Mouse (Mus musculus) CD4-positive, CD25-positive, alpha-beta regulatory T cell, adult 4 months (primary cell): Measurements from ENCODE around the gene Ube3c. TPM values are rescaled to one million over a fixed set of nuclear protein-coding genes. Genes with fewer than 3 reads are reported as not detected.

Experiments used
- ATAC-seq: one replicate; pipeline ENCODE4 v1.8.0; 2017
- polyA plus RNA-seq, 2 experiments: library from polyadenylated mRNA; unstranded; fragments of 100-300 nt; shearing (Covaris generic); gene quantifications; one replicate each; pipeline ENCODE4 v1.2.1; 2017

Ube3c gene
- polyA plus RNA-seq, 2 experiments from 2014 or later = 19.0 to 19.2 TPM

- ATAC-seq = no peak
Measured at GRCm38 (mm10) chr5:29674305-29674704, 105.3 kb downstream of the Ube3c start.

DNA sequence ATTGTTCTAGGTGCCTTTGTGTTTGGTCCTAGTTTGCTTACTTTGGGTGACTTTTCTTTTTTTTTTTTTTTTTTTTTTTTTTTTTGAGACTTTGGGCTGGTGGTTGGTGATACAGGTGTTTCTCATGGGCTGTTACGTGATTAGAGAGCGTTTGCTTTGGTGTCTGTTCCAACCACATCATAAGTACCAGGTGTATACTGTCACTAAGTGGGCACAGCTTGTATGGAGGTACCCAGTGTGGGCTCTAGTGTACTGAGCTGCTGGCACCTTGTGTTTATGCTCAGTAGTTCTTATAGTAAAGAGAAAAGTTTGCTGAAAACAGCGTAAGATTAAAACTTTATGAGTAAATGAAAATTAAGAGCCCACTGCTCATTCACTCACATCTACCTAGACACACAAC, 107.4 kb downstream of the Ube3c start:
- no peak for ATAC-seq

DNA sequence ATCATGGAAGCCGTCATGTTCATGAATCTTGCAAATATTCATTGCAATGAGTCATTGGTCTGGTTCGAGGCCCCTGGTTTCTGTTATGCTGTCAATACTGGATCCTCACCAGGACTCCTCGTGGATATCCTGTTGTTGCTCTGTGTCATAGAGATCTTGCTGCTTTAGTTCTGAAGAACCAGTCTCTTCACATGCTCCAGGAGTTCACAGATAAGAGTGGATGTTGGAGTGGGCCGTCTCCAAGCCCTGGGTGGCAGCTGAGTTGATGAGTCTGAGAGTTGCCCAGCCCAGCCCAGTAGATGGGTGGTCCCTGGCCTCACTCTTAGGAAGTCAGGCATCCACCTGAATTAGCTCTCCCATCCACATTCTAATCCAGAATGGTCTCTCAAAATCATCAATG, 116.0 kb downstream of the Ube3c start:
- no peak for ATAC-seq

DNA sequence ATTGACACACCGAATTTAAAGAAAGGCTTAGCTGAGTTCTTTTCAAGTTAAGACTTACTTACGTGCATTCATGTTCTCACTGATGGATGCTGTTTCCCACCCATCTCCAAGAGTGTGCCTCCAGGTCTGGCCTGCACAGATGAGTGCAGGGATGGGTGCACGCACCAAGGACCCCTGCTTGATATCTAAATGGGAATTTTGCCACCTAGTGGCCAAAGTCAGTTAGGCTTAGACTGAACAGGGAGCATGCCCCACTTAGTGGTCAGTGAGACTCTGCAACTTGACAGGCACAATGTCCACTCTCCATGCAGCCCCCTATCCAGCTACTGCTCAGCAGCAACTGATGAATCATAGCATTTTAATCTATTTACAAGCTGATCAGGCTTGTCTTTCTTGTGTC, 118.6 kb downstream of the Ube3c start:
- no peak for ATAC-seq

GRCm38 (mm10) chr5:29688352-29688751, 119.3 kb downstream of the Ube3c start:
- ATAC-seq = no peak

DNA sequence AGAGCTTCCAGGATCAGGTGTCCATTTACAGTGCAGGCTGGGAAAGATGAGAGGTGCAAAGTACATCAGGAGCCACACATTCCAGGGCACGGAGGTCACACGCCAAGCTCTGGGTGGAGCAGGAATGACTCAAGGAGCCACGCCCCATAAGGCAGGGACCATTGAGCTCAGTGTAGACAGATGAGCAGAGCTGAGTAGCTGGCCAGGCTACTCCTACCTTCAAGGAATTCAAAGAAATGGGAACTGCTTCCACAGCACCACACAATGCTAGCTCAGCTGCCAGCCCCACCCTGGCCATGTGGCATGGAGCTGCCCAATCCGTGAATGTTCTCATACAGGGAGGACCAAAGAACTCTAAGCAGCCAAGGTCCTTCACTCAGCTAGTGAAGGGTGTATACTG, 129.5 kb downstream of the Ube3c start:
- ATAC-seq = no peak

GRCm38 (mm10) chr5:29699520-29700202, 130.6 kb downstream of the Ube3c start:
- ATAC-seq = no peak

- no peak for ATAC-seq
Measured at GRCm38 (mm10) chr5:29707241-29707640, 138.2 kb downstream of the Ube3c start.

GRCm38 (mm10) chr5:29708258-29708657, 139.2 kb downstream of the Ube3c start:
- ATAC-seq = no peak

DNA sequence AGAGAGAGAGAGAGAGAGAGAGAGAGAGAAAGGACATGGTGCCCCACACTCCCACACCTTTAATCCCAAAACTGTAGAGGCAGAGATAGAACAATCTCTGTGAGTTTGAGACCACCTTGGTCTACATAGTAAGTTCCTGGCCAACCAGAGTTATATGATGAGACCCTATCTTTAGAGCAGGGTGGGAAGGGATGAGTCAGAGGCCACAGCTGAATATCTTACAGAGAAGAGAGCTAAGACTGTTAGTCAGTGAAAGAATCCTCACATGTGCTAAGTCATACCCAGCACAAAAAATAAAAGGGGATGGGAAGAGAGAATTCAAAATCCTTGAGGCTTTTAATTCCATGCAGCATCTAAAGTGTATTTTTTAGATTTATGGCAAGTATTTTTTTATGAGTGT, 142.6 kb downstream of the Ube3c start:
- no peak for ATAC-seq

GRCm38 (mm10) chr5:29712906-29713305, 143.9 kb downstream of the Ube3c start:
- no peak for ATAC-seq

- ATAC-seq = no peak
Measured at GRCm38 (mm10) chr5:29721159-29721558, 152.1 kb downstream of the Ube3c start.

GRCm38 (mm10) chr5:29725369-29725768, 156.3 kb downstream of the Ube3c start:
- ATAC-seq = no peak

Other genes with a start within 250 kb of the Ube3c start
- 1 to 10 TPM; 2.3 to 2.8 TPM for gene Lmbr1, start 190.9 kb upstream of the Ube3c start, polyA plus RNA-seq
- 10 to 100 TPM; 10.8 to 17.2 TPM for gene Nom1, start 134.6 kb upstream of the Ube3c start, polyA plus RNA-seq
- not detected for gene Mnx1, start 90.8 kb upstream of the Ube3c start, polyA plus RNA-seq
- gene Dnajb6, start 166.4 kb downstream of the Ube3c start, polyA plus RNA-seq = 100 to 1,000 TPM; 103 to 108 TPM
- gene Gm5129, start 166.7 kb downstream of the Ube3c start, polyA plus RNA-seq = 1 to 10 TPM in 1 of 2 experiments, not detected in 1; 1.7 TPM